Mouse (Mus musculus) lung, postnatal 0 days (tissue): ENCODE measurements around the gene Olfr480. TPM values are rescaled to one million over a fixed set of nuclear protein-coding genes. Genes with fewer than 3 reads are reported as not detected.

Source experiments
- ATAC-seq: fragments of 200-750 bp; cut with Nextera tagmentation; 2 replicates; pipeline ENCODE4 v1.8.0; 2017; ENCODE audit warnings: moderate library complexity
- DNase-seq: peaks from one replicate; pipeline ENCODE4 v3.0.0-alpha.2; 2016; ENCODE audit warnings: low spot score
- H3K27ac ChIP-seq: fragments of 300-500 bp; sonication (generic); 2 replicates; pipeline ENCODE4 v1.5.1; 2014; ENCODE audit warnings: antibody characterized with exemption, mild to moderate bottlenecking, low read length, mixed read lengths
- H3K27me3 ChIP-seq: fragments of 300-500 bp; sonication (generic); replicated peaks from 2 replicates; pipeline ENCODE4 v1.6.1; 2014; ENCODE audit warnings: low read length, mixed read lengths; ENCODE audit not compliant: insufficient read depth
- H3K36me3 ChIP-seq: fragments of 300-500 bp; sonication (generic); 2 replicates; pipeline ENCODE4 v1.6.1; 2014; ENCODE audit warnings: low read length, mixed read lengths; ENCODE audit not compliant: insufficient read depth
- H3K4me1 ChIP-seq: fragments of 300-500 bp; sonication (generic); 2 replicates; pipeline ENCODE4 v1.6.1; 2014; ENCODE audit warnings: antibody characterized with exemption, low read depth, low read length, mixed read lengths; ENCODE audit not compliant: insufficient read depth
- H3K4me2 ChIP-seq: fragments of 300-500 bp; sonication (generic); replicated peaks from 2 replicates; pipeline ENCODE4 v1.6.1; 2014; ENCODE audit warnings: low read depth, mild to moderate bottlenecking, low read length, moderate library complexity, mixed read lengths
- H3K4me3 ChIP-seq: fragments of 300-500 bp; sonication (generic); 2 replicates; pipeline ENCODE4 v1.5.1; 2014; ENCODE audit warnings: low read depth, low read length
- H3K9ac ChIP-seq: fragments of 300-500 bp; sonication (generic); replicated peaks from 2 replicates; pipeline ENCODE4 v1.6.1; 2014; ENCODE audit warnings: low read depth, mild to moderate bottlenecking
- H3K9me3 ChIP-seq: fragments of 300-500 bp; sonication (generic); 2 replicates; pipeline ENCODE4 v1.6.1; 2016; ENCODE audit warnings: low read length, mixed read lengths
- CTCF ChIP-seq: IDR thresholded peaks from 2 replicates; pipeline ENCODE4 v1.5.1; 2016; ENCODE audit warnings: antibody characterized with exemption, mild to moderate bottlenecking
- EP300 ChIP-seq: IDR thresholded peaks from 2 replicates; pipeline ENCODE4 v1.6.1; 2016; ENCODE audit warnings: antibody characterized with exemption, mild to moderate bottlenecking, control low read depth
- WGBS: fragments of 180-500 bp; shearing (Covaris S2); extraction: QIAGEN DNeasy Blood & Tissue Kit; methylation state at CpG from one replicate; pipeline ENCODE4 v1.1.7; 2014; 5-methylcytosine and 5-hydroxymethylcytosine counted together
- polyA plus RNA-seq: library from polyadenylated mRNA; unstranded; fragments of >200 nt; fragmentation: Nextera tagmentation; extraction: Ambion mirVana; gene quantifications from 2 replicates; pipeline ENCODE4 v1.2.1, GENCODE M21; 2015

Olfr480 gene
- not detected in 2 replicates for polyA plus RNA-seq

- Histone ChIP-seq H3K27me3 (no peaks in the 10 kb centered on the region), H3K9ac (no peak within 1 kb of the TSS), H3K36me3 (no peaks in the 10 kb centered on the region), H3K4me3 (no peak within 1 kb of the TSS), H3K4me2 (no peak within 1 kb of the TSS), H3K4me1 (no peaks in the 10 kb centered on the region), H3K9me3 (no peaks in the 10 kb centered on the region), H3K27ac (no peak within 1 kb of the TSS)
- TF ChIP-seq EP300 (no peak), CTCF (no peak)
- ATAC-seq (no peak), DNase-seq (no peak)
- 75% methylated on average over 1 of the region's 1 CpGs for WGBS
These were observed at the start of gene Olfr480 for GRCm38 (mm10) chr7:108067246-108067645. Gene Olfr480 (minus strand): TSS chr7:108067346.

- H3K36me3 ChIP-seq = no peaks in the 10 kb centered on the region
- TF ChIP-seq EP300 = no peak
- TF ChIP-seq CTCF = no peak
- 77% methylated on average over 1 of the region's 1 CpGs for WGBS
These were observed 33.4 kb upstream of the Olfr480 start, which contains the start of gene Olfr483 for GRCm38 (mm10) chr7:108100549-108100948. Gene Olfr483 (plus strand): TSS chr7:108100849.

GRCm38 (mm10) chr7:108097486-108097885, 30.3 kb upstream of the Olfr480 start, which contains the start of gene Olfr482:
Gene Olfr482 (minus strand): TSS chr7:108097586.
- H3K4me3 ChIP-seq = no peak within 1 kb of the TSS
- H3K4me1 ChIP-seq = no peaks in the 10 kb centered on the region
- H3K27me3 ChIP-seq = no peaks in the 10 kb centered on the region
- ATAC-seq = no peak
- WGBS = 55% methylated on average over 1 of the region's 1 CpGs
- no peak for DNase-seq
- no peak for TF ChIP-seq EP300
- no peak for TF ChIP-seq CTCF
- H3K9me3 ChIP-seq = no peaks in the 10 kb centered on the region
- no peak within 1 kb of the TSS for H3K27ac ChIP-seq
- H3K36me3 ChIP-seq = no peaks in the 10 kb centered on the region
- no peak within 1 kb of the TSS for H3K4me2 ChIP-seq
- H3K9ac ChIP-seq = no peak within 1 kb of the TSS

More at GRCm38 (mm10) chr7:108100549-108100948, 33.4 kb upstream of the Olfr480 start, which contains the start of gene Olfr483:
- Histone ChIP-seq H3K9me3 (no peaks in the 10 kb centered on the region), H3K9ac (no peak within 1 kb of the TSS), H3K4me1 (no peaks in the 10 kb centered on the region), H3K27ac (no peak within 1 kb of the TSS), H3K4me3 (no peak within 1 kb of the TSS), H3K27me3 (no peaks in the 10 kb centered on the region), H3K4me2 (no peak within 1 kb of the TSS)
- ATAC-seq (no peak), DNase-seq (no peak)

GRCm38 (mm10) chr7:108079555-108079954, 12.4 kb upstream of the Olfr480 start, which contains the start of gene Olfr481:
Gene Olfr481 (plus strand): TSS chr7:108079855.
- TF ChIP-seq CTCF (no peak), EP300 (no peak)
- H3K4me2 ChIP-seq = no peak within 1 kb of the TSS
- ATAC-seq = no peak
- no peaks in the 10 kb centered on the region for H3K9me3 ChIP-seq
- DNase-seq = no peak
- H3K9ac ChIP-seq = no peak within 1 kb of the TSS
- H3K36me3 ChIP-seq = no peaks in the 10 kb centered on the region
- no peaks in the 10 kb centered on the region for H3K27me3 ChIP-seq
- H3K4me1 ChIP-seq = no peaks in the 10 kb centered on the region
- no peak within 1 kb of the TSS for H3K4me3 ChIP-seq
- H3K27ac ChIP-seq = no peak within 1 kb of the TSS

GRCm38 (mm10) chr7:108050393-108050792, 16.8 kb downstream of the Olfr480 start, which contains the start of gene Olfr479:
Gene Olfr479 (plus strand): TSS chr7:108050693.
- Histone ChIP-seq H3K4me3 (no peak within 1 kb of the TSS), H3K27me3 (no peaks in the 10 kb centered on the region), H3K36me3 (no peaks in the 10 kb centered on the region), H3K27ac (no peak within 1 kb of the TSS), H3K9me3 (no peaks in the 10 kb centered on the region), H3K9ac (no peak within 1 kb of the TSS), H3K4me2 (no peak within 1 kb of the TSS), H3K4me1 (no peaks in the 10 kb centered on the region)
- 88% methylated on average over 2 of the region's 2 CpGs for WGBS
- TF ChIP-seq EP300 = no peak
- no peak for TF ChIP-seq CTCF
- no peak for ATAC-seq
- DNase-seq = no peak

- Histone ChIP-seq H3K4me2 (no peak within 1 kb of the TSS), H3K36me3 (no peaks in the 10 kb centered on the region), H3K9ac (no peak within 1 kb of the TSS), H3K4me3 (no peak within 1 kb of the TSS), H3K27me3 (no peaks in the 10 kb centered on the region), H3K4me1 (no peaks in the 10 kb centered on the region), H3K27ac (no peak within 1 kb of the TSS), H3K9me3 (no peaks in the 10 kb centered on the region)
- 59% methylated on average over 3 of the region's 3 CpGs for WGBS
- ATAC-seq (no peak), DNase-seq (no peak)
- TF ChIP-seq EP300 (no peak), CTCF (no peak)
These were observed 33.3 kb downstream of the Olfr480 start, which contains the start of gene Olfr478 for GRCm38 (mm10) chr7:108033889-108034288. Gene Olfr478 (minus strand): TSS chr7:108033989.

Other genes starting within 250 kb of the Olfr480 start
- not detected in 2 replicates for gene Olfr469, start 241.8 kb downstream of the Olfr480 start, polyA plus RNA-seq
- gene Olfr470, start 219.9 kb downstream of the Olfr480 start, polyA plus RNA-seq = not detected in 2 replicates
- not detected in 2 replicates for gene Olfr472, start 169.4 kb downstream of the Olfr480 start, polyA plus RNA-seq
- gene Olfr473, start 136.9 kb downstream of the Olfr480 start, polyA plus RNA-seq = not detected in 2 replicates
- gene Olfr474, start 112.7 kb downstream of the Olfr480 start, polyA plus RNA-seq = not detected in 2 replicates
- gene Olfr476, start 102.5 kb downstream of the Olfr480 start, polyA plus RNA-seq = not detected in 2 replicates
- not detected in 2 replicates for gene Olfr477, start 80.7 kb downstream of the Olfr480 start, polyA plus RNA-seq
- gene Olfr478, start 33.4 kb downstream of the Olfr480 start, polyA plus RNA-seq = not detected in 2 replicates
- not detected in 2 replicates for gene Olfr479, start 16.7 kb downstream of the Olfr480 start, polyA plus RNA-seq
- gene Olfr481, start 12.5 kb upstream of the Olfr480 start, polyA plus RNA-seq = not detected in 2 replicates
- 0.08 and 0.16 TPM in 2 replicates for gene Olfr482, start 30.2 kb upstream of the Olfr480 start, polyA plus RNA-seq
- not detected in 2 replicates for gene Olfr483, start 33.5 kb upstream of the Olfr480 start, polyA plus RNA-seq
- not detected in 2 replicates for gene Olfr484, start 60.1 kb upstream of the Olfr480 start, polyA plus RNA-seq
- not detected in 2 replicates for gene Olfr485, start 92.5 kb upstream of the Olfr480 start, polyA plus RNA-seq
- not detected in 2 replicates for gene Olfr486, start 105.4 kb upstream of the Olfr480 start, polyA plus RNA-seq
- gene Olfr487, start 147.3 kb upstream of the Olfr480 start, polyA plus RNA-seq = not detected in 2 replicates
- not detected in 2 replicates for gene Olfr488, start 191.0 kb upstream of the Olfr480 start, polyA plus RNA-seq
- not detected in 2 replicates for gene Olfr490, start 221.6 kb upstream of the Olfr480 start, polyA plus RNA-seq
- not detected in 2 replicates for gene Olfr491, start 246.1 kb upstream of the Olfr480 start, polyA plus RNA-seq